Mouse (Mus musculus): ENCODE measurements around the gene Sorcs3. TPM values are rescaled to one million over a fixed set of nuclear protein-coding genes. Genes with fewer than 3 reads are reported as not detected.

Sorcs3 gene
- total and polyA plus RNA-seq, 3 experiments: not detected

DNA sequence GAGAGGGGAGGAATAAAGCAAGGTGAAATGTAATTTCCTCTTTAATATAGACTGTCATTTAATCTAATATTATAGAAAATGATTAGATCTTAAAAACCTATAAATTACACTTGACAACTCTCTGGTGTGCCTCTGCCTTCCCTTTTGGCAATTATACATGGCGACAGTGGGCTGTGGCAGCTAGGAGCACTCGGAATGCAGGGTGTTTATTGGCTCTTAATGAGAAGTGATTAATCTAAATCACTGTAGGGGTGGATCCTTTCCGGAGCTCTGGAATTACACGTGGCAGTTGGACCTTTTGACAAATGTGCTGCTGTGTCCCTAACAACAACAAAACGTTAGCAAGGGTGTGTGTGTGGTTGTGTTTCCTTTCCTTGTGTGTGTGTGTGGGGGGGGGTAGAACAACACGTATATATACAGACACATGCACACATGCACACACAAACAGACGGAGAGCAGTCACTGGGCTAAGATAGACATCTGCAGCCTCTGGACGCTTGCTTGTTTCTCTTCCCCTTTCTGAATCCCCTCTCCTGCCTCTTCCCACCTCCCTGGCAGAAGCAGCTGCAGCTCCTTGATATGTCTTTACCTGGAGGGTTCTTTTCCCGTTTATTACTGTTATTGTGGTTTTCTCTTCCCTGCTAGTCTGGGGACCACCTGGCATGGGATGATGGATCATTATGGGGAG is 318.8 kb downstream of the Sorcs3 start:
- DNase-seq (ENCODE audit: low read depth, low spot score): no peak
- Histone ChIP-seq H3K4me3 (ENCODE audit: control insufficient read depth in 1 of 2, insufficient read depth in 1 of 2, low read depth in 2 of 2, low read length in 2 of 2) (no peak overlapping the region), H3K4me1 (ENCODE audit: control insufficient read depth in 1 of 2, insufficient read depth in 2 of 2, low read length in 2 of 2) (no peaks in the 10 kb centered on the region), H3K9me3 (replicated peaks; ENCODE audit: insufficient read depth, low read length) (no peaks in the 10 kb centered on the region), H3K79me2 (ENCODE audit: control insufficient read depth, insufficient read depth, low read length, poor library complexity) (no peaks in the 10 kb centered on the region), H3K27me3 (ENCODE audit: control insufficient read depth in 1 of 2, insufficient read depth in 2 of 2, low read length in 2 of 2) (no peaks in the 10 kb centered on the region), H3K36me3 (ENCODE audit: control insufficient read depth in 1 of 2, insufficient read depth in 2 of 2, low read length in 2 of 2) (no peaks in the 10 kb centered on the region), H3K27ac (ENCODE audit: control insufficient read depth, low read depth, low read length) (no peak overlapping the region), H3K9ac (ENCODE audit: control insufficient read depth, low read depth, low read length, poor library complexity, severe bottlenecking) (no peak overlapping the region)
- no peak for TF ChIP-seq POLR2AphosphoS2 (IDR thresholded peaks at IDR 0.05; ENCODE audit: low read length)
- no peak for TF ChIP-seq RCOR1 (IDR thresholded peaks at IDR 0.05; ENCODE audit: low read depth, low read length)
- no peak for TF ChIP-seq POLR2AphosphoS5 (IDR thresholded peaks at IDR 0.05; ENCODE audit: borderline replicate concordance, low read depth, low read length)

DNA sequence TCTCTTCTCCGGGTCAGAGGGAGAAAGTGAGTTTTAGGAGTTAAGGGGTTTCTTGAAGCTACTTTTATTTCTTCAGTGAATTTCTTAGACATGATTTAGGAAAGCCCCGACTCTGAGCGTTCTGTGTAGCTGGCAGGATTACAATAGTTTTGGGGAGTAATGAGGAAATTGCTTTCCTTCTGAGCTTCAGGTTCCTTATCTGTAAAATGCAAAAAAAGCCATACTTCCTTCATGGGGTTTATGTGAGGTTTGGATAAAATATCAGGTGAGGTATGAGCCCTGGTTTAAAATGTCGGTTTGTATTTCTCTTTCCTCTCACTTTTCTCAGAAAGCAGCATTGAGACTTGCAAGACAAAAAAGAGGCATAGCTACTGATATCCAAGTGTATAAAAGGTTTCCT is 327.8 kb downstream of the Sorcs3 start:
- no peaks in the 10 kb centered on the region for H3K4me1 ChIP-seq (ENCODE audit: control insufficient read depth in 1 of 2, insufficient read depth in 2 of 2, low read length in 2 of 2)
- no peak overlapping the region for H3K27ac ChIP-seq (ENCODE audit: control insufficient read depth, low read depth, low read length)
- no peaks in the 10 kb centered on the region for H3K36me3 ChIP-seq (ENCODE audit: control insufficient read depth in 1 of 2, insufficient read depth in 2 of 2, low read length in 2 of 2)
- no peak for TF ChIP-seq POLR2AphosphoS2 (IDR thresholded peaks at IDR 0.05; ENCODE audit: low read length)
- TF ChIP-seq POLR2A (IDR thresholded peaks at IDR 0.05; ENCODE audit: control insufficient read depth in 1 of 2, insufficient read depth in 1 of 2, low read depth in 1 of 2, low read length in 2 of 2, poor library complexity in 1 of 2): no peak
- TF ChIP-seq RCOR1 (IDR thresholded peaks at IDR 0.05; ENCODE audit: low read depth, low read length): no peak
- no peak for TF ChIP-seq CHD2 (IDR thresholded peaks at IDR 0.05; ENCODE audit: low read length)
- no peak for TF ChIP-seq NELFE (IDR thresholded peaks at IDR 0.05; ENCODE audit: low read depth, low read length)
- no peak for TF ChIP-seq CHD1 (IDR thresholded peaks at IDR 0.05; ENCODE audit: low read depth, low read length)
- no peak for TF ChIP-seq SMC3 (IDR thresholded peaks at IDR 0.05; ENCODE audit: low read depth, low read length)
- no peak for TF ChIP-seq JUND (IDR thresholded peaks at IDR 0.05; ENCODE audit: low read depth, low read length)
- no peak for TF ChIP-seq USF1 (IDR thresholded peaks at IDR 0.05; ENCODE audit: low read depth, low read length)
- TF ChIP-seq ZMIZ1 (IDR thresholded peaks at IDR 0.05; ENCODE audit: low read depth, low read length): no peak
- no peak for TF ChIP-seq ZNF384 (IDR thresholded peaks at IDR 0.05; ENCODE audit: low read depth, low read length)
- no peak for TF ChIP-seq BHLHE40 (IDR thresholded peaks at IDR 0.05; ENCODE audit: borderline replicate concordance, low read depth, low read length)
- no peak for TF ChIP-seq ETS1 (IDR thresholded peaks at IDR 0.05; ENCODE audit: low read depth, low read length)
- TF ChIP-seq HCFC1 (IDR thresholded peaks at IDR 0.05; ENCODE audit: low read depth, low read length): no peak
- no peak for DNase-seq (ENCODE audit: low read depth, low spot score)
- H3K9me3 ChIP-seq (replicated peaks; ENCODE audit: insufficient read depth, low read length): no peaks in the 10 kb centered on the region
- no peaks in the 10 kb centered on the region for H3K79me2 ChIP-seq (ENCODE audit: control insufficient read depth, insufficient read depth, low read length, poor library complexity)
- no peak overlapping the region for H3K4me3 ChIP-seq (ENCODE audit: control insufficient read depth in 1 of 2, insufficient read depth in 1 of 2, low read depth in 2 of 2, low read length in 2 of 2)
- no peaks in the 10 kb centered on the region for H3K27me3 ChIP-seq (ENCODE audit: control insufficient read depth in 1 of 2, insufficient read depth in 2 of 2, low read length in 2 of 2)
- H3K9ac ChIP-seq (ENCODE audit: control insufficient read depth, low read depth, low read length, poor library complexity, severe bottlenecking): no peak overlapping the region

DNA sequence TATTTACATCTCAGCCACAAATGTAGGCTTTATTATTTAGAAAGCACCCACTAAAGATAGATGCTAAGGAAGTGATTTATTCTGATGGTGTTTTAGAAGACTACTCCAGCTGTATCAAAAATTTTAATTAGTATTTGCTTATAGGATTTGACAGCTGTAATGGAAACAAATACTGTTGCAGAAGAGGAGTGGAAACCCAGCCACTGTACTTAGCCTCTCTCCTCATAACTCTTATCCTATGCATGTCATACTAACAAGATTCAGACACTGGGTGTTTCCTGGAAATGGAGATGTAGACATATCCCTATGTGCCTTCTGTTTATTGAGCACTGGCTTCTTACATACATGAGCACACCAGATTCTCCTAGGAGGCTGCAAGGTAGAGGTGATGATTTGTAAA is 338.5 kb downstream of the Sorcs3 start:
- Histone ChIP-seq H3K27me3 (ENCODE audit: control insufficient read depth in 1 of 2, insufficient read depth in 2 of 2, low read length in 2 of 2) (no peaks in the 10 kb centered on the region), H3K9ac (ENCODE audit: control insufficient read depth, low read depth, low read length, poor library complexity, severe bottlenecking) (no peak overlapping the region), H3K4me3 (ENCODE audit: control insufficient read depth in 1 of 2, insufficient read depth in 1 of 2, low read depth in 2 of 2, low read length in 2 of 2) (no peak overlapping the region), H3K36me3 (ENCODE audit: control insufficient read depth in 1 of 2, insufficient read depth in 2 of 2, low read length in 2 of 2) (no peaks in the 10 kb centered on the region), H3K4me1 (ENCODE audit: control insufficient read depth in 1 of 2, insufficient read depth in 2 of 2, low read length in 2 of 2) (no peaks in the 10 kb centered on the region), H3K79me2 (ENCODE audit: control insufficient read depth, insufficient read depth, low read length, poor library complexity) (no peaks in the 10 kb centered on the region), H3K9me3 (replicated peaks; ENCODE audit: insufficient read depth, low read length) (no peaks in the 10 kb centered on the region), H3K27ac (ENCODE audit: control insufficient read depth, low read depth, low read length) (no peak overlapping the region)
- DNase-seq (ENCODE audit: low read depth, low spot score): no peak
- TF ChIP-seq ETS1 (IDR thresholded peaks at IDR 0.05; ENCODE audit: low read depth, low read length) (no peak), MYB (IDR thresholded peaks at IDR 0.05; ENCODE audit: low read depth, low read length) (no peak), MYC (IDR thresholded peaks at IDR 0.05; ENCODE audit: low read depth, low read length) (no peak), EP300 (IDR thresholded peaks at IDR 0.05; ENCODE audit: low read depth in 1 of 2, low read length in 2 of 2) (no peak), JUND (IDR thresholded peaks at IDR 0.05; ENCODE audit: low read depth, low read length) (no peak), USF2 (IDR thresholded peaks at IDR 0.05; ENCODE audit: borderline replicate concordance in 1 of 2, insufficient read depth in 1 of 2, low read depth in 1 of 2, low read length in 2 of 2) (no peak), GABPA (IDR thresholded peaks at IDR 0.05; ENCODE audit: low read depth, low read length) (no peak), HCFC1 (IDR thresholded peaks at IDR 0.05; ENCODE audit: low read depth, low read length) (no peak), CHD2 (IDR thresholded peaks at IDR 0.05; ENCODE audit: low read length) (no peak), TCF12 (IDR thresholded peaks at IDR 0.05; ENCODE audit: low read depth, low read length) (no peak), ZKSCAN1 (IDR thresholded peaks at IDR 0.05; ENCODE audit: low read depth, low read length) (no peak), E2F4 (IDR thresholded peaks at IDR 0.05; ENCODE audit: borderline replicate concordance, low read depth, low read length) (no peak), MAFK (IDR thresholded peaks at IDR 0.05; ENCODE audit: borderline replicate concordance, low read depth, low read length) (no peak), USF1 (IDR thresholded peaks at IDR 0.05; ENCODE audit: low read depth, low read length) (no peak), GATA1 (IDR thresholded peaks at IDR 0.05; ENCODE audit: low read depth, low read length) (no peak)
